Mouse (Mus musculus): ENCODE results near the gene Rnf10. TPM values are rescaled to one million over a fixed set of nuclear protein-coding genes. Genes with fewer than 3 reads are reported as not detected.
A peak's percentile ranks its signal among the peaks of the same experiment; 100 is the strongest.

Rnf10 gene
- total RNA-seq (2014; rRNA removed) (91.4 and 106 TPM in 2 replicates), polyA plus RNA-seq (2015; fragmentation: Nextera tagmentation; extraction: Ambion mirVana) (150 and 169 TPM in 2 replicates)

- peaks cover 15% of the 10 kb centered on the region for H3K36me3 ChIP-seq (ENCODE audit: insufficient read depth)
- WGBS: 12% methylated on average over 26 of the region's 26 CpGs
- H3K9ac ChIP-seq: peak within 1 kb of the TSS; percentile 97
- H3K9me3 ChIP-seq (ENCODE audit: low read length): no peaks in the 10 kb centered on the region
- peak within 1 kb of the TSS; percentile 99 for H3K4me3 ChIP-seq (ENCODE audit: low read depth, low read length)
- H3K27me3 ChIP-seq (ENCODE audit: insufficient read depth, low read length): no peaks in the 10 kb centered on the region
- ATAC-seq: peak; percentile 92
- peaks cover 22% of the 10 kb centered on the region for H3K4me1 ChIP-seq (ENCODE audit: insufficient read depth)
- H3K27ac ChIP-seq (ENCODE audit: low read depth, low read length): peak within 1 kb of the TSS; percentile 94
- DNase-seq: peak; percentile 98
- no peak for TF ChIP-seq CTCF (IDR thresholded peaks at IDR 0.05; ENCODE audit: low read depth)
- peak within 1 kb of the TSS; percentile 77 for H3K4me2 ChIP-seq (ENCODE audit: low read depth)
Measured at GRCm38 (mm10) chr5:115272812-115273548, at the start of gene Rnf10. Gene Rnf10, minus strand, starts transcription at chr5:115272898.

- H3K4me2 ChIP-seq (ENCODE audit: low read depth): peak overlapping the region; percentile 79
- ATAC-seq (peak; percentile 90), DNase-seq (peak; percentile 83)
- H3K36me3 ChIP-seq (ENCODE audit: insufficient read depth): no peaks in the 10 kb centered on the region
- H3K9me3 ChIP-seq (ENCODE audit: low read length): no peaks in the 10 kb centered on the region
- H3K27me3 ChIP-seq (ENCODE audit: insufficient read depth, low read length): no peaks in the 10 kb centered on the region
- peak overlapping the region; percentile 36 for H3K4me3 ChIP-seq (ENCODE audit: low read depth, low read length)
- peak; percentile 68 for TF ChIP-seq CTCF (IDR thresholded peaks at IDR 0.05; ENCODE audit: low read depth)
- peak overlapping the region; percentile 88 for H3K27ac ChIP-seq (ENCODE audit: low read depth, low read length)
- under 1% methylated on average over 22 of the region's 22 CpGs for WGBS
- H3K4me1 ChIP-seq (ENCODE audit: insufficient read depth): peaks cover 27% of the 10 kb centered on the region; the same call in 1 of the 2 replicates
- peak overlapping the region; percentile 43 for H3K9ac ChIP-seq
Measured at GRCm38 (mm10) chr5:115319004-115319940, 46.6 kb upstream of the Rnf10 start.

- Histone ChIP-seq H3K4me3 (ENCODE audit: low read depth, low read length) (no peak overlapping the region), H3K4me2 (ENCODE audit: low read depth) (no peak overlapping the region), H3K36me3 (ENCODE audit: insufficient read depth) (no peaks in the 10 kb centered on the region), H3K27me3 (ENCODE audit: insufficient read depth, low read length) (no peaks in the 10 kb centered on the region), H3K4me1 (ENCODE audit: insufficient read depth) (peaks cover 27% of the 10 kb centered on the region; the same call in 1 of the 2 replicates), H3K9ac (peak overlapping the region; percentile 25; the same call in 1 of the 2 replicates), H3K9me3 (ENCODE audit: low read length) (no peaks in the 10 kb centered on the region), H3K27ac (ENCODE audit: low read depth, low read length) (peak overlapping the region; percentile 57; the same call in 1 of the 2 replicates)
- 10% methylated on average over 10 of the region's 10 CpGs for WGBS
- TF ChIP-seq CTCF (IDR thresholded peaks at IDR 0.05; ENCODE audit: low read depth): 0 out of 2 replicates have a peak, but pooled peaks have one; percentile 10
- DNase-seq (peak; percentile 26), ATAC-seq (no peak)
Measured at GRCm38 (mm10) chr5:115317645-115318328, 45.1 kb upstream of the Rnf10 start.

GRCm38 (mm10) chr5:115316968-115317644 lies 44.4 kb upstream of the Rnf10 start:
- DNase-seq: peak; percentile 25
- H3K27me3 ChIP-seq (ENCODE audit: insufficient read depth, low read length): no peaks in the 10 kb centered on the region
- no peak for ATAC-seq
- H3K4me2 ChIP-seq (ENCODE audit: low read depth): no peak overlapping the region
- peaks cover 27% of the 10 kb centered on the region; the same call in 1 of the 2 replicates for H3K4me1 ChIP-seq (ENCODE audit: insufficient read depth)
- 7% methylated on average over 14 of the region's 14 CpGs for WGBS
- H3K27ac ChIP-seq (ENCODE audit: low read depth, low read length): peak overlapping the region; percentile 57
- peak overlapping the region; percentile 25; the same call in 1 of the 2 replicates for H3K9ac ChIP-seq
- TF ChIP-seq CTCF (IDR thresholded peaks at IDR 0.05; ENCODE audit: low read depth): no peak
- H3K9me3 ChIP-seq (ENCODE audit: low read length): no peaks in the 10 kb centered on the region
- no peak overlapping the region for H3K4me3 ChIP-seq (ENCODE audit: low read depth, low read length)
- no peaks in the 10 kb centered on the region for H3K36me3 ChIP-seq (ENCODE audit: insufficient read depth)

GRCm38 (mm10) chr5:115313668-115313943 lies 40.9 kb upstream of the Rnf10 start:
- no peaks in the 10 kb centered on the region for H3K9me3 ChIP-seq (ENCODE audit: low read length)
- no peak overlapping the region for H3K4me2 ChIP-seq (ENCODE audit: low read depth)
- H3K27ac ChIP-seq (ENCODE audit: low read depth, low read length): no peak overlapping the region
- no peak overlapping the region for H3K4me3 ChIP-seq (ENCODE audit: low read depth, low read length)
- no peak for TF ChIP-seq CTCF (IDR thresholded peaks at IDR 0.05; ENCODE audit: low read depth)
- DNase-seq: no peak
- H3K4me1 ChIP-seq (ENCODE audit: insufficient read depth): peaks cover 17% of the 10 kb centered on the region; the same call in 1 of the 2 replicates
- no peaks in the 10 kb centered on the region; the same call in 1 of the 2 replicates for H3K36me3 ChIP-seq (ENCODE audit: insufficient read depth)
- no peak for ATAC-seq
- WGBS: 55% methylated on average over 5 of the region's 5 CpGs
- H3K9ac ChIP-seq: no peak overlapping the region
- no peaks in the 10 kb centered on the region for H3K27me3 ChIP-seq (ENCODE audit: insufficient read depth, low read length)
